Mouse (Mus musculus) embryonic facial prominence, embryonic 11.5 days (tissue): Measurements from ENCODE around the gene Rab11a. TPM values are rescaled to one million over a fixed set of nuclear protein-coding genes. Genes with fewer than 3 reads are reported as not detected.
"Not testable (repeated sequence)": the region's sequence is repeated elsewhere in the genome, so short reads cannot be mapped to it uniquely, and the experiment has no call there.

Source experiments
- ATAC-seq: fragments of 200-750 bp; cut with Nextera tagmentation; replicated peaks from 2 replicates; pipeline ENCODE4 v1.8.0; 2017; ENCODE audit warnings: low read depth; ENCODE audit not compliant: insufficient number of reproducible peaks, low FRiP score, low TSS enrichment
- DNase-seq: peaks from one replicate; pipeline ENCODE4 v3.0.0-alpha.2; 2015; ENCODE audit warnings: low spot score
- H3K27ac ChIP-seq: fragments of 300-500 bp; sonication (generic); replicated peaks from 2 replicates; pipeline ENCODE4 v1.5.1; 2014; ENCODE audit warnings: mild to moderate bottlenecking, low read depth, low read length, control low read depth
- H3K27me3 ChIP-seq: fragments of 300-500 bp; sonication (generic); 2 replicates; pipeline ENCODE4 v1.6.1; 2014; ENCODE audit warnings: mild to moderate bottlenecking, low read length, moderate library complexity, mixed read lengths; ENCODE audit not compliant: control insufficient read depth, insufficient read depth
- H3K36me3 ChIP-seq: fragments of 300-500 bp; sonication (generic); replicated peaks from 2 replicates; pipeline ENCODE4 v1.6.1; 2014; ENCODE audit warnings: low read depth, mild to moderate bottlenecking, low read length, moderate library complexity, mixed read lengths; ENCODE audit not compliant: control insufficient read depth, insufficient read depth
- H3K4me1 ChIP-seq: fragments of 300-500 bp; sonication (generic); 2 replicates; pipeline ENCODE4 v1.6.1; 2014; ENCODE audit warnings: low read length, mixed read lengths; ENCODE audit not compliant: control insufficient read depth, insufficient read depth
- H3K4me2 ChIP-seq: fragments of 300-500 bp; sonication (generic); 2 replicates; pipeline ENCODE4 v1.6.1; 2014; ENCODE audit warnings: low read depth, mild to moderate bottlenecking, control low read depth, low read length, moderate library complexity
- H3K4me3 ChIP-seq: fragments of 300-500 bp; sonication (generic); 2 replicates; pipeline ENCODE4 v1.5.1; 2014; ENCODE audit warnings: low read depth, low read length, control low read depth
- H3K9ac ChIP-seq: fragments of 300-500 bp; sonication (generic); replicated peaks from 2 replicates; pipeline ENCODE4 v1.6.1; 2014; ENCODE audit warnings: mild to moderate bottlenecking, control low read depth, low read length
- H3K9me3 ChIP-seq: fragments of 300-500 bp; sonication (generic); replicated peaks from 2 replicates; pipeline ENCODE4 v1.6.1; 2016; ENCODE audit warnings: mild to moderate bottlenecking, low read length, inconsistent platforms, mixed read lengths; ENCODE audit not compliant: control insufficient read depth
- WGBS: fragments of 180-500 bp; shearing (Covaris S2); extraction: QIAGEN DNeasy Blood & Tissue Kit; methylation state at CpG from one replicate; pipeline ENCODE4 v1.1.7; 2014; 5-methylcytosine and 5-hydroxymethylcytosine counted together
- polyA plus RNA-seq: library from polyadenylated mRNA; unstranded; fragments of >200 nt; fragmentation: Nextera tagmentation; extraction: Ambion mirVana; gene quantifications from 2 replicates; pipeline ENCODE4 v1.2.1, GENCODE M21; 2014

Rab11a gene
- polyA plus RNA-seq, 1 experiment from 2014 or later, result 286 TPM

DNA sequence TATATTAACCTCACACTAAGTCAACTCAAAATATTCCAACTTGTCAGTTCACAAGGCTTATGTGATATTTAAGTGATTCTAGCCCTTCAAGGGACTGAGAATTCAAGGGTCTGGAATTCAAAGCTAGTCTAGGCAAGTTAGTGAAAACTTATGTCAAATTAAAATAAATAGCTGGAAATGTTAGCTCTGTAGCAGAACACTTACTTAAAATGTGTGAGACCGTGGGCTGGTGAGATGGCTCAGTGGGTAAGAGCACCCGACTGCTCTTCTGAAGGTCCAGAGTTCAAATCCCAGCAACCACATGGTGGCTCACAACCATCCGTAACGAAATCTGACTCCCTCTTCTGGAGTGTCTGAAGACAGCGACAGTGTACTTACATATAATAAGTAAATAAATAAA lies 27.3 kb downstream of the Rab11a start:
- not testable (repeated sequence) for H3K27ac ChIP-seq, H3K4me3 ChIP-seq, H3K9me3 ChIP-seq, H3K27me3 ChIP-seq, H3K4me2 ChIP-seq, ATAC-seq, H3K4me1 ChIP-seq, H3K9ac ChIP-seq, DNase-seq, H3K36me3 ChIP-seq
- 88% methylated on average over 2 of the region's 5 CpGs for WGBS

GRCm38 (mm10) chr9:64704073-64704840 lies 33.3 kb downstream of the Rab11a start:
- WGBS, result 84% methylated on average over 5 of the region's 5 CpGs
- Histone ChIP-seq H3K4me1 (no peaks in the 10 kb centered on the region), H3K4me3 (no peak overlapping the region), H3K27me3 (no peaks in the 10 kb centered on the region), H3K27ac (no peak overlapping the region), H3K36me3 (no peaks in the 10 kb centered on the region), H3K9me3 (no peaks in the 10 kb centered on the region), H3K9ac (no peak overlapping the region), H3K4me2 (no peak overlapping the region)
- DNase-seq (no peak), ATAC-seq (no peak)

DNA sequence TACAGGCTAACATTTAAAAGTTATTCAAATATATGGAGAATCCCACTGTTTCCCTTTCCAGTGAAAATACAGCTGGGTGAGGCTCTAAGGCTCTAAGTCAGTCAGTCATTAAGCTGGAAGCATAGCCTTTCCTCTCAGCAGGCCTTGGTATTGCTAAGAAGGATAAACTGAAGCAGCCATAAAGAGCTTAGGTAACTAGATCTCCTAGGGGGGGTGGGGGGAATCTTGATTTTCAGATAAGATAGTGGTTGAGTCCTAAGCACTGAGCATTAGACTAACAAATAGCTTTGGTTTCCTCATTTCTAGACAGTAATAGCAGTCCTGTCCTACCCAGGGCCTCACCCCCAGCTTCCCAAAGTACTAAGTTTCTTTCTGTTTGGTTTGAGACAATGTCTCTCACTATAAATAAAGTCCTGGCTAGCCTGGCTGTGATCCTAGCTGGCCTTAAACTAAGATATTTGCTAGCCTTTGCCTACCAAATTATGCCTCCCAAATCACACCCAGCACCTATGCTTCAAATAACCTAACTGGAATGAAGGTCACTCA lies 34.1 kb downstream of the Rab11a start:
- Histone ChIP-seq H3K36me3 (no peaks in the 10 kb centered on the region), H3K9me3 (no peaks in the 10 kb centered on the region), H3K9ac (no peak overlapping the region), H3K4me1 (no peaks in the 10 kb centered on the region), H3K4me3 (no peak overlapping the region), H3K27me3 (no peaks in the 10 kb centered on the region), H3K4me2 (no peak overlapping the region), H3K27ac (no peak overlapping the region)
- no peak for ATAC-seq
- no peak for DNase-seq

- Histone ChIP-seq H3K4me2 (no peak overlapping the region), H3K4me3 (no peak overlapping the region), H3K27me3 (no peaks in the 10 kb centered on the region), H3K27ac (no peak overlapping the region), H3K9me3 (no peaks in the 10 kb centered on the region), H3K4me1 (no peaks in the 10 kb centered on the region), H3K9ac (no peak overlapping the region), H3K36me3 (no peaks in the 10 kb centered on the region)
- ATAC-seq (no peak), DNase-seq (no peak)
- WGBS, result 78% methylated on average over 2 of the region's 2 CpGs
These were observed 34.6 kb downstream of the Rab11a start for GRCm38 (mm10) chr9:64702937-64703336.

DNA sequence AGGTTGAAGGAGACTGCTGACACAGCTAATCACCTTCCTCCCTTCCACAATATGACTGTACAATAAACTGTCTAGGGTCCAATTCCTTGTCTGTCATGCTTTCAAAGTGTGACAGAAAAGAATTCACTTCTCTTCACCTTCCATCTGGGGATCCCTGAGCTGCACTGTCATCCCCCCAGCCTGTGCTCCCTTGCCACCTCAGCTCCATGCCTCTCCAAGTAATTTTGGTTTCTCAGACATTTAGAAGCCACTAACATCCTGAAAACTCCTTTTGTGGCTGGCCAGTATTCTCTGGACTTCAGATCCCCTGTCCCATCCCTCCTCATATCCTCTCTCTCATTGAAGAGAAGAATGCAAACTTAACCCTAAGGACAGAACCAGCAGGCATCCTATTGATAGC lies 35.2 kb downstream of the Rab11a start:
- Histone ChIP-seq H3K36me3 (no peaks in the 10 kb centered on the region), H3K9ac (no peak overlapping the region), H3K9me3 (no peaks in the 10 kb centered on the region), H3K4me3 (no peak overlapping the region), H3K27ac (no peak overlapping the region), H3K4me1 (no peaks in the 10 kb centered on the region), H3K4me2 (no peak overlapping the region), H3K27me3 (no peaks in the 10 kb centered on the region)
- DNase-seq (no peak), ATAC-seq (no peak)

- Histone ChIP-seq H3K36me3 (no peaks in the 10 kb centered on the region), H3K27me3 (no peaks in the 10 kb centered on the region), H3K4me2 (no peak overlapping the region), H3K9ac (no peak overlapping the region), H3K9me3 (no peaks in the 10 kb centered on the region), H3K4me3 (no peak overlapping the region), H3K27ac (no peak overlapping the region), H3K4me1 (no peaks in the 10 kb centered on the region)
- WGBS, result 81% methylated on average over 1 of the region's 1 CpGs
- DNase-seq (no peak), ATAC-seq (no peak)
These were observed 35.9 kb downstream of the Rab11a start for GRCm38 (mm10) chr9:64701651-64702050.

DNA sequence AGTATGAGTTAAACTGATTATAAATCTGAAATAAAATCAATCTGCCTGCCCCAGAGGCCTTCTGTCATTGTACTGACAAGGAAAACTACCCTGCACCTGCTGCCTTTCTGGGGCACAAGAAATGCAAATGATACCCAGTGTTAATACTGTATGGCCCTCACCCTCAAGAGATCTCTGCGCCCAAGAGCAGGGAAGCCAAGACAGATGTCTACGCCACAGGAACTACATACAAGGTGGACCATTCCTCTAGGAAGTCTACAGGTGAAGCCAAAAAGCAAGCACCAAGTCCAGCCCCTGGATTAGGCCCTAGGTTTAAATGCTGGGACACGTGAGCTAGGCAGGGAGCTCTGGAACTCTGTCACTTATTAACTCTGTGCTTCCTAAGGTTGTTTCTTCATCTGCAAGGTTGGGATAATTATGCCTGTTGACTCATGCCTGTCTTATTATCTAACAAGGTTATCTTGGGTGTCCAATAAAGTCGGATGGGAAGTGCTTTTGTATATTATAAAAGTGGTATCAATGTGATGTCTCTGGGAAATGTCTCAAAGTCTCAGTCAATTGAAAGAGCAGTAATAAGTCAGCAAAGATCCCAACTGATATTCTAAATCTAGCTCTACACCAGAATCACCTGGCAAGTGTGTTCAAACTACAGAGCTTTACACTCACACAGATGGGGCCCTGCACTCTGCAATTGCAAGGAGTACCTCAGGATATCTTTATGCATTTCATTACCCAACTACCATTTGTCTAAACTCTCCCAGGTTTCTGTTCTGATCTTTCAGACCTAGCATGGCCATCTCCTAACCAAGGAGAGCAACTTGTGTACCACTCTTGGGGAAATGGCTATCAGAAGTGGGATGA lies 36.9 kb downstream of the Rab11a start:
- no peaks in the 10 kb centered on the region for H3K36me3 ChIP-seq
- no peaks in the 10 kb centered on the region for H3K27me3 ChIP-seq
- H3K4me2 ChIP-seq, result no peak overlapping the region
- H3K27ac ChIP-seq, result no peak overlapping the region
- no peak overlapping the region for H3K9ac ChIP-seq
- H3K4me1 ChIP-seq, result no peaks in the 10 kb centered on the region
- WGBS, result 79% methylated on average over 4 of the region's 4 CpGs
- no peak overlapping the region for H3K4me3 ChIP-seq
- DNase-seq (no peak), ATAC-seq (no peak)
- no peaks in the 10 kb centered on the region for H3K9me3 ChIP-seq

GRCm38 (mm10) chr9:64698586-64698985 lies 39.0 kb downstream of the Rab11a start:
- no peaks in the 10 kb centered on the region for H3K36me3 ChIP-seq
- no peaks in the 10 kb centered on the region for H3K9me3 ChIP-seq
- no peaks in the 10 kb centered on the region for H3K4me1 ChIP-seq
- DNase-seq (no peak), ATAC-seq (no peak)
- H3K27ac ChIP-seq, result no peak overlapping the region
- no peaks in the 10 kb centered on the region for H3K27me3 ChIP-seq
- H3K9ac ChIP-seq, result no peak overlapping the region
- H3K4me2 ChIP-seq, result no peak overlapping the region
- 90% methylated on average over 1 of the region's 1 CpGs for WGBS
- no peak overlapping the region for H3K4me3 ChIP-seq
